31 mouse cellular contexts compared by ENCODE assay signal in genomic region chr1:85771976-85772375, GRCm38 (mm10). TPM values are rescaled to one million over a fixed set of nuclear protein-coding genes. Genes with fewer than 3 reads are reported as not detected.
DNase-seq lines count a peak whose midpoint lies in the region; ATAC-seq and TF ChIP-seq lines count a peak whose summit lies in the region.
"Had no signal": no experiment of that assay in that cellular context is flagged by ENCODE, and none has a peak within 500 bp of the region (broad histone marks: within the 10 kb centered on the region; RNA-seq: fewer than 3 reads in every experiment).

No protein-coding gene starts in this region.

- WGBS in forebrain, postnatal 0 days, result 72% methylated on average over 3 of the region's 3 CpGs
- 72% methylated on average over 3 of the region's 3 CpGs for WGBS in forebrain, embryonic 16.5 days

- H3K27me3 ChIP-seq in forebrain, postnatal 0 days (ENCODE audit: insufficient read depth, low read length), result no peaks in the 10 kb centered on the region
- H3K27me3 ChIP-seq in forebrain, embryonic 16.5 days (replicated peaks; ENCODE audit: control insufficient read depth, insufficient read depth, low read length), result no peaks in the 10 kb centered on the region
- H3K27me3 ChIP-seq: embryonic facial prominence, embryonic 15.5 days; forebrain, embryonic 13.5 days; heart, embryonic 13.5 days; kidney, embryonic 15.5 days; liver, embryonic 15.5 days; neural tube, embryonic 12.5 days had no signal

- TF ChIP-seq CTCF in gastrocnemius, adult 2 months (IDR thresholded peaks at IDR 0.05), result no peak
- TF ChIP-seq CTCF in forebrain, postnatal 0 days (IDR thresholded peaks at IDR 0.05; ENCODE audit: low read depth), result no peak

- intact Hi-C loops in gastrocnemius, adult 2 months (cut with DNase I), result no loop called here
- intact Hi-C loops in gastrocnemius, postnatal 14 days (cut with DNase I; ENCODE audit: low total_unique reads), result no loop called here

- peak; percentile 55 to 81 for DNase-seq in adrenal gland, adult (ENCODE audit: inconsistent age in 2 of 2, low spot score in 1 of 2)
- no peak for DNase-seq in adrenal gland, adult 18-20 months (ENCODE audit: low spot score in 2 of 2)
- DNase-seq in gastrocnemius, adult 2 months, result no peak
- DNase-seq in gastrocnemius, postnatal 14 days, result no peak
- DNase-seq in adrenal gland, postnatal 10 days, result peak; percentile 30
- DNase-seq in fat pad, adult 2 months (ENCODE audit: extremely low read depth, low read depth, low spot score), result peak; percentile 47
- no peak for DNase-seq in forebrain, postnatal 0 days
- DNase-seq: cerebellum, adult 18-20 months; cerebellum, postnatal 25 days; gastrocnemius, postnatal 25 days; heart, postnatal 14 days; kidney, adult 18-20 months; kidney, postnatal 25 days; lung, embryonic 14.5 days; lung, postnatal 14 days; thymus, adult 2 months; thymus, postnatal 4 days had no signal

- H3K4me3 ChIP-seq in gastrocnemius, adult 2 months, result no peak overlapping the region
- no peak overlapping the region for H3K4me3 ChIP-seq in forebrain, postnatal 0 days (ENCODE audit: low read depth, low read length)
- H3K4me3 ChIP-seq in forebrain, embryonic 16.5 days (replicated peaks; ENCODE audit: low read length), result no peak overlapping the region
- H3K4me3 ChIP-seq: embryonic facial prominence, embryonic 10.5 days; embryonic facial prominence, embryonic 15.5 days; forebrain, embryonic 13.5 days; heart, embryonic 13.5 days; kidney, embryonic 15.5 days; left cerebral cortex, adult 2 months; limb, embryonic 12.5 days; liver, embryonic 15.5 days; midbrain, embryonic 10.5 days; neural tube, embryonic 12.5 days had no signal

- no peaks in the 10 kb centered on the region for H3K4me1 ChIP-seq in forebrain, postnatal 0 days (ENCODE audit: insufficient read depth)
- H3K4me1 ChIP-seq in forebrain, embryonic 16.5 days (replicated peaks; ENCODE audit: control insufficient read depth, insufficient read depth, low read length), result no peaks in the 10 kb centered on the region
- H3K4me1 ChIP-seq: embryonic facial prominence, embryonic 10.5 days; forebrain, embryonic 13.5 days; heart, embryonic 13.5 days; kidney, embryonic 15.5 days; limb, embryonic 12.5 days; liver, embryonic 15.5 days; midbrain, embryonic 10.5 days; neural tube, embryonic 12.5 days had no signal

- H3K9ac ChIP-seq in forebrain, postnatal 0 days, result no peak overlapping the region
- no peak overlapping the region for H3K9ac ChIP-seq in forebrain, embryonic 16.5 days (replicated peaks; ENCODE audit: low read depth, low read length)
- H3K9ac ChIP-seq: embryonic facial prominence, embryonic 15.5 days; forebrain, embryonic 13.5 days; heart, embryonic 13.5 days; kidney, embryonic 15.5 days; limb, embryonic 12.5 days; liver, embryonic 15.5 days; lung, embryonic 14.5 days; neural tube, embryonic 12.5 days had no signal

- peak overlapping the region; percentile 35; the same call in 1 of the 2 replicates for H3K27ac ChIP-seq in gastrocnemius, adult 2 months
- no peak overlapping the region for H3K27ac ChIP-seq in forebrain, postnatal 0 days (ENCODE audit: low read depth, low read length)
- no peak overlapping the region for H3K27ac ChIP-seq in forebrain, embryonic 16.5 days (ENCODE audit: low read length)
- H3K27ac ChIP-seq: embryonic facial prominence, embryonic 10.5 days; embryonic facial prominence, embryonic 15.5 days; forebrain, embryonic 13.5 days; heart, embryonic 13.5 days; kidney, embryonic 15.5 days; left cerebral cortex, adult 2 months; limb, embryonic 12.5 days; liver, embryonic 15.5 days; midbrain, embryonic 10.5 days; neural tube, embryonic 12.5 days had no signal

- H3K4me2 ChIP-seq in forebrain, postnatal 0 days (ENCODE audit: low read depth), result no peak overlapping the region
- no peak overlapping the region for H3K4me2 ChIP-seq in forebrain, embryonic 16.5 days (ENCODE audit: low read length)
- H3K4me2 ChIP-seq: embryonic facial prominence, embryonic 15.5 days; forebrain, embryonic 13.5 days; heart, embryonic 13.5 days; kidney, embryonic 15.5 days; limb, embryonic 12.5 days; liver, embryonic 15.5 days; lung, embryonic 14.5 days; neural tube, embryonic 12.5 days had no signal

- no peaks in the 10 kb centered on the region for H3K36me3 ChIP-seq in forebrain, postnatal 0 days (ENCODE audit: insufficient read depth)
- no peaks in the 10 kb centered on the region for H3K36me3 ChIP-seq in forebrain, embryonic 16.5 days (ENCODE audit: control insufficient read depth, insufficient read depth)
- H3K36me3 ChIP-seq: embryonic facial prominence, embryonic 10.5 days; embryonic facial prominence, embryonic 15.5 days; G1E; heart, embryonic 13.5 days; kidney, embryonic 15.5 days; limb, embryonic 12.5 days; liver, embryonic 15.5 days; midbrain, embryonic 10.5 days; neural tube, embryonic 12.5 days had no signal

- no peak for ATAC-seq in forebrain, postnatal 0 days
- ATAC-seq in forebrain, embryonic 16.5 days, result no peak
- ATAC-seq: forebrain, embryonic 13.5 days; hindbrain, embryonic 16.5 days; midbrain, embryonic 16.5 days had no signal

- H3K9me3 ChIP-seq in forebrain, postnatal 0 days (ENCODE audit: low read length), result no peaks in the 10 kb centered on the region
- no peaks in the 10 kb centered on the region for H3K9me3 ChIP-seq in forebrain, embryonic 16.5 days (ENCODE audit: control insufficient read depth, low read length)
- H3K9me3 ChIP-seq: embryonic facial prominence, embryonic 10.5 days; embryonic facial prominence, embryonic 15.5 days; forebrain, embryonic 13.5 days; G1E; heart, embryonic 13.5 days; kidney, embryonic 15.5 days; limb, embryonic 12.5 days; liver, embryonic 15.5 days; midbrain, embryonic 10.5 days; neural tube, embryonic 12.5 days had no signal

RNA-seq across cellular contexts. Expression of gene A630001G21Rik, which starts 6.5 kb away (rescaled TPM):
- under 1 TPM in 1 of 2 experiments, not detected in 1; 0.83 TPM for total RNA-seq in adrenal gland, adult 18-20 months (2021)
- total RNA-seq in gastrocnemius, adult 2 months (2021), result under 1 TPM in 1 of 2 experiments, not detected in 1; 0.15 TPM
- total RNA-seq in gastrocnemius, postnatal 14 days (2021), result under 1 TPM in 1 of 2 experiments, not detected in 1; 0.90 TPM
- total RNA-seq in adrenal gland, postnatal 10 days (2021), result 1 to 10 TPM; 1.5 to 2.4 TPM
- 0.46 and 2.0 TPM in 2 replicates for total RNA-seq in forebrain, postnatal 0 days (2014; rRNA removed)
- 0.19 and 0.25 TPM in 2 replicates for polyA plus RNA-seq in forebrain, postnatal 0 days (2015; fragmentation: Nextera tagmentation; extraction: Ambion mirVana)
- 0.32 and 0.81 TPM in 2 replicates for polyA plus RNA-seq in forebrain, embryonic 16.5 days (2015; fragmentation: Nextera tagmentation; extraction: Ambion mirVana)
- total RNA-seq: left cerebral cortex, adult 2 months had no signal
- polyA plus RNA-seq: G1E had no signal

RNA-seq across cellular contexts. Expression of gene Cab39, which starts 21.3 kb away (rescaled TPM):
- total RNA-seq in adrenal gland, adult 18-20 months (2021), result 100 to 1,000 TPM; 100 to 148 TPM
- total RNA-seq in gastrocnemius, adult 2 months (2021), result 100 to 1,000 TPM; 191 to 193 TPM
- total RNA-seq in gastrocnemius, postnatal 14 days (2021), result 100 to 1,000 TPM in 1 of 2 experiments, 10 to 100 TPM in 1; 86.5 to 112 TPM
- 100 to 1,000 TPM; 118 to 121 TPM for total RNA-seq in adrenal gland, postnatal 10 days (2021)
- 191 and 216 TPM in 2 replicates for total RNA-seq in forebrain, postnatal 0 days (2014; rRNA removed)
- 41.1 and 46.1 TPM in 2 replicates for polyA plus RNA-seq in forebrain, postnatal 0 days (2015; fragmentation: Nextera tagmentation; extraction: Ambion mirVana)
- polyA plus RNA-seq in forebrain, embryonic 16.5 days (2015; fragmentation: Nextera tagmentation; extraction: Ambion mirVana), result 47.1 and 50.2 TPM in 2 replicates

Comparison
In these comparisons a context has a peak if more than half of its experiments do, and no peak if none do; other contexts are left out.
1. DNase-seq: peak in adrenal gland, adult (2 of 2), adrenal gland, postnatal 10 days (single experiment) and fat pad, adult 2 months (single experiment); none in adrenal gland, adult 18-20 months (0 of 2), gastrocnemius, adult 2 months (single experiment), gastrocnemius, postnatal 14 days (single experiment) and forebrain, postnatal 0 days (single experiment).